Mouse (Mus musculus) MEL-GATA-1-ER (cell line): ENCODE measurements around the gene Kcna2.

Experiments used
- DNase-seq: peaks from one replicate; pipeline ENCODE4 v3.0.0-alpha.2; 2012; ENCODE audit warnings: low read depth; ENCODE audit errors: extremely low read depth

The Kcna2 gene

DNA sequence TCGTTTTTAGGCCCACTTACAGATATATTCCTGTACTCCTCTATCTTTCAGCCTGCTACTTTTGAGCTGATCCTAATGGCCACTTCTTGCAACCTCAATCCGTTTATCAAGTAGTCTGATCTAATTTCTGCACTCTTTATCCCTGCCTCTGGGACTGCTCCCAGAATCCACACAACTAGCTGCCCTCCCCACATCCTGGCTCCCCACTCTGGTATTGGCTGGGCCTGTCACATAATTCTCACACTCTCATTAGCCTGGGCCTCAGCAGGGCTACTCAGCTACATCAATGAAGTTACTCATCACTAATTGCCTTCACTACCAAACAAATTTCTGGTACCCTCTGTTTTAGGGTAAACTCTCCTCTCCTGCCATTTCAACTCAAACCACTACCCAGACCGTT lies 49.5 kb downstream of the Kcna2 start:
- no peak for DNase-seq

DNA sequence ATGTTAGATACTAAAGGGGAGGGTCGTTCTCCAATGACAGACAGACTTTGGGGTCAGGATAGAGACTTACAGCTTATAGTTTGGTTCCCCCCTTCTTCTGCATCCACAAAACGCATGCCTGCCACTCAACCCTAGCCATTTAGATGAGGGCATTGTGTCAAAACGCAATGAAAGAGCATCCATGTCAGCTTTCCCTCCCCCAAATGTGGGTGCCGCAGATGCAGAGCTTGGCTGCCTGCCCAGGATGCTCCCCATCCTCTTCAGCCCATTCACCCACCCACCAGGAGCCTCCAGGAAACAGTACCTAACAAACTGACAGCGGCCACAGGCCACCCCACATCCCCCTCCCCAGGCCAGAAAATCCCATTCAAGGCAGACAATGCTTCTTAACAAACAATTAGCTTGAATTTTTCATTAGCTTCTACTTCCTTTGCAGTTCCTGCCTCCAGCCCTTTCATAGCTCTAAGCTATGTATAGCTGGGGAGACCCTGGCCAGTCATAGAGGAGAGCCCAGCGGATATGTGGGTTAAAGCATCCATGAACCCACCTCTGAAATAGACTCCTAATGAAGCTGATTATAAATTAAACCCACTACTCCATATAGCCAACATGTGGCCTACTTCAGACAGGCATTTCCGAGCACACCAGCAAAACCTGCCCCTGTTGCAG lies 50.1 kb downstream of the Kcna2 start:
- no peak for DNase-seq

DNA sequence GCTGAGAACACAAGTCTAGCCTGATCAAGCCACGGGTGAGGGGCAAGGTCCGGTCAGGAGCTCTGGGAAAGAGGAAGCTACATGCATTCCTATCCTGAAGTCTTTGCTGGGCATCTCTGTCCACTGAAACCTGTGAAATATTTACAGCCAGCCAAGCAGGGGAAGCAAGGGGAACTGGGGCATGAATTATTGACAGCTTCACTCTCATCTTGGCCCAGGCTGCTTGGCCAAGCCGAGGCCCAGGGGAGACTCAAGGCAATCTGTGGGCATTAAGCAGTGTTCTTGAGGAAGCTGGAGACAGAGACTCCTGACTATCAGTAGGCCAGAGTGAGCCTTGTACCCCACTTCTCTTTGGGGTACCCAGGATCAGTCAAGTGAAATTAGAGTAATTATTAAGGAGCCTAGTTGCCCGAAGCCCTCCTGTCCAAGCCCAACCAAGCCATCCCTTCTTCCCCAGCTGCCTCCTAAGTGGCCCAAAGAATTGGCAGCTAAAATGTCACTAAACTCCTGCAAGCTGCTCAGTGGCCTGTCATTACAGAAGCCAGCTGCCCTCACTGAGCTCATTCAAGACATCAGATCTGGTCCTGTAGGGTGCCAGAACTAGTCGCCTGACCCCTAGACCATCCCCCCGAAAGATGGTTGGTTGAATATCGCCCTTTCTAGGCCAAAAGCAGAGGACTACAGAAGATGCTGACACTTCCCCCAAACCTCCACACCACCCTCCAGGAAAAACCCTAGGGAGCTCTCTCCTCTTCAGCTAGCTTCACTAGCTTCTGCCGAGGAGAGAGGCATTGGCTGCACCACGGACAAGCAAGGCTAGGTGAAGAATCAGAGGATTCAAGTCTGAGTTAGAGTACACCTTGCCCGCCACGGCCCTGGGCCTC lies 53.1 kb downstream of the Kcna2 start:
- DNase-seq, result no peak

DNA sequence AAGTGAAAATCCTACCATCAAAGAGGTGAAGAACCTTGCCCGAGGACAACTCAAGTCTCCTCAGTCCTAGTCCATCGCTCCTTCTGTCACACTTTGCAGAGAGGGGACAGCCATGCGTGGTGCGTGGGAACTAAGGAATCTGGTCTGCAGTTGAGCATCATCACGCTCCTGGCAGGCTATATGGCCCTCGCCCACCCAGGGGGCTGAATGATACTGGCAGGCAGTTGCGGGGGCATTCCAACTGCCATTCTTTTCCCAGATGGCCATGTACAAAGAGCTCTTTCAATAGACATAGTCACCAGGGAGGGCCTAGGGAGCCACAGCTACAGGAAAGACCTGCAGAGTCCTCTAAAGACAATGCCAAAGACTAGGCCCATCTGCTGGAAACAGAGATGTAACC lies 57.9 kb downstream of the Kcna2 start:
- no peak for DNase-seq

DNA sequence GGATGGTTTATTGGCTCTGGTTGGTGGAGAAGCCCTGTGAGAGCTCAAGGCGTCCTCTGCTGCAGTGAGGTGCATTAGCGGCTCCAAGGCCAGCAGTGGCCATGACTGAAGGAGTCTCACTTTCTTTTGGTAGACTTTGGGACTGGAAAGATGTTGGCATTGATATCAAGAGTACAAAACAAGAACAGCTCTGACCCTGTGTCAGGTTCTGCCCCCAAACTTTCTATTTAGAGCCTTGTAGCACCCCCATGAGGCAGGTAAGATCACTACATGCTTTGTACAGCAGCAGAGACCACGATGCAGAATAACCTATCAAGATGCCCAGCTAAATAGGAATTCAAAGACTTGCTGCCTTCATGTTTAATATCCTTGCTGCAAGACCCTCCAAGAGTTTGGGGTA lies 58.5 kb downstream of the Kcna2 start:
- DNase-seq, result no peak

DNA sequence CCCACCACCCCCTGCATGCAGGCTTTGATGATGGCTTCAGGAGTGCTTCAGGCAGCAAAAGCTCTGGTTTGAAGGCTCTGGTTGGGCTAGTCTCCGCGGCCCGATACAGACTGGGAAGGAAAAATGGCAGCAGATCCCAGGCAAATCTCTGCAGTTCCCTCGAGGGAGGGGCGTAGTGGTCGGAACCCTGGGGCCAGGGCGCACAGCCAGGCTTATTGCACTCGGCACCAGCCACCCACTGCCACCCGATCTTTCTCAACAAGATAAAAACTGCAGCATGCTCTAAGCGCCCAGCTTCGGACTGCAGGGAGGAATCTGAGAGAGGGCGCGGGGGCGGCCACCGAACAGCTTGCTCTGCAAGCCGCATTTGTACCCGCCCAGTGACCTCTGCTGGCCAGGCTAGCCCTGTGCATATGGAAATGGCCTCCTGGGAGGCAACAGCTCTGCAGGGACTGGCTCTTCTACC lies 58.9 kb downstream of the Kcna2 start:
- no peak for DNase-seq

DNA sequence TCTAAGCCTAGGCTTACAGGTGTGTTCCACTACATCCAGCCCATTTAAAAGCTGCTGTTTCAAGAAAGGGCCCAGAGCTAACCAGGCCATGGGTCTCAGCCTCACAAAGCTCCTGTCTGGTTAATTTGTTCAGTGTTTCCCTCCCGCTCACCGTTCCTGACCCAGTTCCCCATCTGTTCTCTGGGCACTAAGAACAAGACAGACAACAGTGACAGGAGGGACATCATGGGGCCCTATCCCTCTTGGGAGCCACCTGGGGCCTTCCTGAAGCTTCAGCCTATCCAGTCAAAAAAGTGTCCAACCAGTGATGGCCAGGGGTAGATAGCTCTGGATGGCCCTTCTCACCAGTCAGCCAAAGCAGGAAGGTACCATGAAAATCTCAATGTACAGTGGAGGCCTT lies 61.8 kb downstream of the Kcna2 start:
- no peak for DNase-seq
